Mouse (Mus musculus) forebrain, postnatal 0 days (tissue): ENCODE data around the gene Pou2f3. TPM values are rescaled to one million over a fixed set of nuclear protein-coding genes. Genes with fewer than 3 reads are reported as not detected.

Experiments used
- ATAC-seq: fragments of 200-750 bp; cut with Nextera tagmentation; 2 replicates; pipeline ENCODE4 v1.8.0; 2017; ENCODE audit warnings: mild to moderate bottlenecking, moderate library complexity
- DNase-seq: peaks from one replicate; pipeline ENCODE4 v3.0.0-alpha.2; 2015
- H3K27ac ChIP-seq: fragments of 300-500 bp; sonication (generic); 2 replicates; pipeline ENCODE4 v1.5.1; 2014; ENCODE audit warnings: low read depth, mild to moderate bottlenecking, antibody characterized with exemption, low read length, moderate library complexity, mixed read lengths
- H3K27me3 ChIP-seq: fragments of 300-500 bp; sonication (generic); 2 replicates; pipeline ENCODE4 v1.6.1; 2014; ENCODE audit warnings: mild to moderate bottlenecking, low read length, mixed read lengths; ENCODE audit not compliant: insufficient read depth
- H3K36me3 ChIP-seq: fragments of 300-500 bp; sonication (generic); 2 replicates; pipeline ENCODE4 v1.6.1; 2014; ENCODE audit warnings: mild to moderate bottlenecking, moderate library complexity; ENCODE audit not compliant: insufficient read depth
- H3K4me1 ChIP-seq: fragments of 300-500 bp; sonication (generic); 2 replicates; pipeline ENCODE4 v1.6.1; 2014; ENCODE audit warnings: antibody characterized with exemption; ENCODE audit not compliant: insufficient read depth
- H3K4me2 ChIP-seq: fragments of 300-500 bp; sonication (generic); 2 replicates; pipeline ENCODE4 v1.6.1; 2014; ENCODE audit warnings: low read depth, mild to moderate bottlenecking, moderate library complexity
- H3K4me3 ChIP-seq: fragments of 300-500 bp; sonication (generic); 2 replicates; pipeline ENCODE4 v1.5.1; 2014; ENCODE audit warnings: low read depth, low read length, mixed read lengths
- H3K9ac ChIP-seq: fragments of 300-500 bp; sonication (generic); 2 replicates; pipeline ENCODE4 v1.6.1; 2014; ENCODE audit warnings: mild to moderate bottlenecking
- H3K9me3 ChIP-seq: fragments of 300-500 bp; sonication (generic); 2 replicates; pipeline ENCODE4 v1.6.1; 2016; ENCODE audit warnings: low read length
- CTCF ChIP-seq: sonication (generic); IDR thresholded peaks from 2 replicates; pipeline ENCODE4 v1.5.1; 2016; ENCODE audit warnings: antibody characterized with exemption, control low read depth, low read depth
- WGBS: fragments of 180-500 bp; shearing (Covaris S2); extraction: QIAGEN DNeasy Blood & Tissue Kit; methylation state at CpG from one replicate; pipeline ENCODE4 v1.1.7; 2014; 5-methylcytosine and 5-hydroxymethylcytosine counted together
- polyA plus RNA-seq: library from polyadenylated mRNA; unstranded; fragments of >200 nt; fragmentation: Nextera tagmentation; extraction: Ambion mirVana; gene quantifications from 2 replicates; pipeline ENCODE4 v1.2.1, GENCODE M21; 2015
- total RNA-seq: library from RNA; depleted of rRNA; stranded (reverse); fragments of >200 nt; gene quantifications from 2 replicates; pipeline ENCODE4 v1.2.3, GENCODE M21; 2014

Gene Pou2f3
- total and polyA plus RNA-seq, 2 experiments from 2014 or later = not detected

- Histone ChIP-seq H3K27ac (no peak overlapping the region), H3K36me3 (no peaks in the 10 kb centered on the region), H3K27me3 (no peaks in the 10 kb centered on the region), H3K4me1 (no peaks in the 10 kb centered on the region), H3K4me3 (no peak overlapping the region), H3K9me3 (no peaks in the 10 kb centered on the region), H3K9ac (no peak overlapping the region), H3K4me2 (no peak overlapping the region)
- peak; percentile 14; the same call in 1 of the 2 replicates for TF ChIP-seq CTCF
- DNase-seq (no peak), ATAC-seq (no peak)
- 60% methylated on average over 7 of the region's 7 CpGs for WGBS
Measured at GRCm38 (mm10) chr9:43178172-43178571, 32.0 kb downstream of the Pou2f3 start.

GRCm38 (mm10) chr9:43167081-43167480, 43.1 kb downstream of the Pou2f3 start:
- ATAC-seq (no peak), DNase-seq (no peak)
- no peak overlapping the region for H3K4me2 ChIP-seq
- TF ChIP-seq CTCF = no peak
- H3K27me3 ChIP-seq = no peaks in the 10 kb centered on the region
- H3K4me1 ChIP-seq = no peaks in the 10 kb centered on the region
- no peak overlapping the region for H3K4me3 ChIP-seq
- H3K36me3 ChIP-seq = no peaks in the 10 kb centered on the region
- 48% methylated on average over 8 of the region's 8 CpGs for WGBS
- no peak overlapping the region for H3K9ac ChIP-seq
- no peak overlapping the region for H3K27ac ChIP-seq
- no peaks in the 10 kb centered on the region for H3K9me3 ChIP-seq

GRCm38 (mm10) chr9:43166346-43166745, 43.8 kb downstream of the Pou2f3 start:
- 75% methylated on average over 6 of the region's 6 CpGs for WGBS
- no peak overlapping the region for H3K9ac ChIP-seq
- H3K9me3 ChIP-seq = no peaks in the 10 kb centered on the region
- no peak overlapping the region for H3K4me2 ChIP-seq
- TF ChIP-seq CTCF = no peak
- no peaks in the 10 kb centered on the region for H3K4me1 ChIP-seq
- H3K27me3 ChIP-seq = no peaks in the 10 kb centered on the region
- ATAC-seq = no peak
- H3K36me3 ChIP-seq = no peaks in the 10 kb centered on the region
- no peak for DNase-seq
- H3K4me3 ChIP-seq = no peak overlapping the region
- H3K27ac ChIP-seq = no peak overlapping the region

- ATAC-seq = no peak
- Histone ChIP-seq H3K9me3 (no peaks in the 10 kb centered on the region), H3K4me3 (no peak overlapping the region), H3K36me3 (no peaks in the 10 kb centered on the region), H3K9ac (no peak overlapping the region), H3K4me1 (no peaks in the 10 kb centered on the region), H3K4me2 (no peak overlapping the region), H3K27ac (no peak overlapping the region), H3K27me3 (no peaks in the 10 kb centered on the region)
- WGBS = 81% methylated on average over 6 of the region's 6 CpGs
- no peak for DNase-seq
- TF ChIP-seq CTCF = no peak
Measured at GRCm38 (mm10) chr9:43155960-43156359, 54.2 kb downstream of the Pou2f3 start.

- Histone ChIP-seq H3K36me3 (no peaks in the 10 kb centered on the region), H3K27ac (no peak overlapping the region), H3K4me1 (no peaks in the 10 kb centered on the region), H3K9ac (no peak overlapping the region), H3K9me3 (no peaks in the 10 kb centered on the region), H3K27me3 (no peaks in the 10 kb centered on the region), H3K4me3 (no peak overlapping the region), H3K4me2 (no peak overlapping the region)
- WGBS = 66% methylated on average over 6 of the region's 6 CpGs
- no peak for DNase-seq
- ATAC-seq = no peak
- no peak for TF ChIP-seq CTCF
Measured at GRCm38 (mm10) chr9:43151779-43152178, 58.4 kb downstream of the Pou2f3 start.

GRCm38 (mm10) chr9:43150957-43151356, 59.2 kb downstream of the Pou2f3 start:
- ATAC-seq (no peak), DNase-seq (no peak)
- Histone ChIP-seq H3K9ac (no peak overlapping the region), H3K9me3 (no peaks in the 10 kb centered on the region), H3K4me3 (no peak overlapping the region), H3K4me2 (no peak overlapping the region), H3K27ac (no peak overlapping the region), H3K4me1 (no peaks in the 10 kb centered on the region), H3K36me3 (no peaks in the 10 kb centered on the region), H3K27me3 (no peaks in the 10 kb centered on the region)
- no peak for TF ChIP-seq CTCF
- 69% methylated on average over 9 of the region's 9 CpGs for WGBS

GRCm38 (mm10) chr9:43150075-43150474, 60.1 kb downstream of the Pou2f3 start:
- H3K4me3 ChIP-seq = no peak overlapping the region
- no peaks in the 10 kb centered on the region for H3K27me3 ChIP-seq
- no peaks in the 10 kb centered on the region for H3K4me1 ChIP-seq
- H3K4me2 ChIP-seq = peak overlapping the region; percentile 19; the same call in 1 of the 2 replicates
- no peak overlapping the region for H3K27ac ChIP-seq
- DNase-seq (peak; percentile 65), ATAC-seq (peak; percentile 69)
- no peak for TF ChIP-seq CTCF
- no peaks in the 10 kb centered on the region for H3K9me3 ChIP-seq
- 40% methylated on average over 10 of the region's 10 CpGs for WGBS
- no peak overlapping the region for H3K9ac ChIP-seq
- H3K36me3 ChIP-seq = no peaks in the 10 kb centered on the region

GRCm38 (mm10) chr9:43149498-43149897, 60.7 kb downstream of the Pou2f3 start:
- no peaks in the 10 kb centered on the region for H3K27me3 ChIP-seq
- H3K36me3 ChIP-seq = no peaks in the 10 kb centered on the region
- H3K4me2 ChIP-seq = no peak overlapping the region
- no peak for TF ChIP-seq CTCF
- H3K27ac ChIP-seq = no peak overlapping the region
- H3K9ac ChIP-seq = no peak overlapping the region
- WGBS = 82% methylated on average over 3 of the region's 3 CpGs
- H3K9me3 ChIP-seq = no peaks in the 10 kb centered on the region
- ATAC-seq (no peak), DNase-seq (no peak)
- H3K4me1 ChIP-seq = no peaks in the 10 kb centered on the region
- H3K4me3 ChIP-seq = no peak overlapping the region
